Mouse (Mus musculus): ENCODE data around the gene Kirrel. TPM values are rescaled to one million over a fixed set of nuclear protein-coding genes. Genes with fewer than 3 reads are reported as not detected.

Gene Kirrel
- total and polyA plus RNA-seq, 3 experiments, result not detected

DNA sequence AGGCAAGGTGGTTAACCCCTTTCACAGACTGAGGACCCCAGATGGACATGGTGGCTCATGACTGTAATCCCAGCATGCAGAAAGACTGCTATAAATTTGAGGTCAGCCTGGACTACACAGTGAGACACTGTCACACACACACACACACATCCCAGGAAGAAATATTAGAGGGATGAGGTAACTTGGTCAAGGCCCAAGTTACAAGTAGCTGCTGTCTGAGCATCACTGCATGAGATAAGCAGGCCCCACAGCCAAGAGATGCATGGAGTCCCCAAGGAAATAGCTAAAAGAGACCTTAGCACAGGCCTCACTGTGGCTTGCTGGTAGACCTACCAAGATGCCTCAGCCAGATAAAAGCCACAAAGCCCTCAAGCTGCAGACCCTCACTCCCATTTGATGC is 39.6 kb downstream of the Kirrel start:
- Histone ChIP-seq H3K27ac (ENCODE audit: insufficient read depth, low read depth) (no peak overlapping the region), H3K9ac (ENCODE audit: insufficient read depth, low read depth) (no peak overlapping the region), H3K4me2 (ENCODE audit: insufficient read depth, low read depth, poor library complexity, severe bottlenecking) (no peak overlapping the region), H3K4me1 (ENCODE audit: control insufficient read depth in 1 of 2, insufficient read depth in 2 of 2) (peaks cover 0 to 26% of the 10 kb centered on the region in 2 experiments; a peak in 2 of 4 replicates), H3K9me3 (replicated peaks; ENCODE audit: low read length) (no peaks in the 10 kb centered on the region), H3K4me3 (replicated peaks in 1 of 3; ENCODE audit: low read depth in 2 of 3, low read length in 2 of 3, poor library complexity in 1 of 3) (no peak overlapping the region), H3K79me2 (replicated peaks; ENCODE audit: control insufficient read depth, extremely low read depth, insufficient read depth, poor library complexity, severe bottlenecking) (no peaks in the 10 kb centered on the region), H3K27me3 (replicated peaks) (peaks cover 76% of the 10 kb centered on the region), H3K36me3 (replicated peaks in 1 of 2; ENCODE audit: control insufficient read depth in 1 of 2, insufficient read depth in 1 of 2, low read length in 1 of 2) (no peaks in the 10 kb centered on the region)
- TF ChIP-seq ELF1 (IDR thresholded peaks at IDR 0.05; ENCODE audit: low read depth, low read length) (no peak), EP300 (IDR thresholded peaks at IDR 0.05; ENCODE audit: low read length) (no peak), JUN (IDR thresholded peaks at IDR 0.05; ENCODE audit: insufficient read depth, low read depth, low read length) (no peak), UBTF (IDR thresholded peaks at IDR 0.05; ENCODE audit: low read depth, low read length) (no peak)
- DNase-seq (ENCODE audit: extremely low read depth), result no peak
- dilution Hi-C loops (cut with MboI; ENCODE audit: extremely low pct_ligation_motif_present, extremely low pct_unique_long_range_greater_than_20kb, low sequenced_read_pairs) (no loop called here), in situ Hi-C loops (cut with MboI; ENCODE audit: low pct_ligation_motif_present, low pct_unique_long_range_greater_than_20kb, low sequenced_read_pairs) (no loop called here)

DNA sequence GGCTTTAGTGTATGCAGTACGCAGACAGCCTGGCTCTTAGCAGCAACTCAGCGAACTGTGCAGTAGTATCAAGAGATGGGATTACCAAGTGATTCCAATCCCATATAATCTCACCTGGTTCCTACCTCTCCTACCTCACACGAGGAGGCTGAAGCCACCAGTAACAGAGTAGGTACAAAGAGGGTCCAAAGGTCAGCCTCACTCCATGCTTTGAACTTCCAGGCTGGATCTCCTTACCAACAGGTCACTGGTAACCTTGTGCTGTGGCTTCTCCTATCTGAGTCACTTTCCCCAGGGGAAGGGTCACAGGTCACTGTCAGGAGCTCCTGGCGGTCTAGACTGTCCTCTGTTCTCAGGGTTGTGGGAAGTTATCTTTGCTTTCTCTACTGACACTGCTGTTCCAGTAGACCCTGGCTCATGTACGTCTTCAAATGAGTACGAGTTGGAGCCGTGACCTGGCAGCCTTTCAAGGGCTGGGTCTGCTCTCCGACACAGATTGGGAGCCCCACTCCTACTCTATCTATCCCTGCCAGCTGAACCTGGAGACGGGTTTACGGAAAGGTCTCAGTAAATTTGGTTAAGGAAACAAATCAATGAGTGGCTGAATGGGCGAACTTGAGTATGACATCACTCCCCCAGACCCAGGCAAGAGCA is 42.7 kb downstream of the Kirrel start:
- Histone ChIP-seq H3K36me3 (replicated peaks in 1 of 2; ENCODE audit: control insufficient read depth in 1 of 2, insufficient read depth in 1 of 2, low read length in 1 of 2) (no peaks in the 10 kb centered on the region), H3K4me2 (ENCODE audit: insufficient read depth, low read depth, poor library complexity, severe bottlenecking) (no peak overlapping the region)
- in situ Hi-C loops (cut with MboI; ENCODE audit: low pct_ligation_motif_present, low pct_unique_long_range_greater_than_20kb, low sequenced_read_pairs), result no loop called here

DNA sequence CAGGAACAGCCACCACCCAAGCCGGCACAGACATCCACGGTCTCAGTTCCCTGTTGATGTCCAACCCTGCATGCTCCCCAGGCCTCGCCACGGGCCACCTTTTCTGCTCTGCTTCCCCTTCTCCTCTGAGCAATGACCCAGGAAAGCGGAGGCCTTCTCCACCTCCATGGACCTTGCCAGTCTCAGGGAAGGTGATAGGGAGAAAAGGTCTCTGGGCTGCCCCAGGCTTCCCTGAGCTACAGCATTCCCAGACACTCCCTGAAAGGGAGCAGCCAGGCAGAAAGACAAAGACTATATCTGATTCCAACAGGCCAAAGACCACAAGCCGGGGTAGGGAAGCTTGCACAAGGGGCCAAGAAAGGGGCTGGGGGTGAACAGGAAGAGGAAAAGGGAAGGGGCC is 43.6 kb downstream of the Kirrel start:
- Histone ChIP-seq H3K9me3 (replicated peaks; ENCODE audit: low read length) (no peaks in the 10 kb centered on the region), H3K4me2 (ENCODE audit: insufficient read depth, low read depth, poor library complexity, severe bottlenecking) (no peak overlapping the region)
- dilution Hi-C loops (cut with MboI; ENCODE audit: extremely low pct_ligation_motif_present, extremely low pct_unique_long_range_greater_than_20kb, low sequenced_read_pairs), result no loop called here

More for the DNA sequence above, 42.7 kb downstream of the Kirrel start:
- Histone ChIP-seq H3K9me3 (replicated peaks; ENCODE audit: low read length) (no peaks in the 10 kb centered on the region), H3K79me2 (replicated peaks; ENCODE audit: control insufficient read depth, extremely low read depth, insufficient read depth, poor library complexity, severe bottlenecking) (no peaks in the 10 kb centered on the region), H3K4me1 (ENCODE audit: control insufficient read depth in 1 of 2, insufficient read depth in 2 of 2) (peaks cover 2 to 25% of the 10 kb centered on the region in 2 experiments; a peak in 3 of 4 replicates), H3K27me3 (replicated peaks) (peaks cover 57% of the 10 kb centered on the region), H3K9ac (ENCODE audit: insufficient read depth, low read depth) (no peak overlapping the region), H3K27ac (ENCODE audit: insufficient read depth, low read depth) (no peak overlapping the region), H3K4me3 (replicated peaks in 1 of 3; ENCODE audit: low read depth in 2 of 3, low read length in 2 of 3, poor library complexity in 1 of 3) (no peak overlapping the region)
- no peak for DNase-seq (ENCODE audit: extremely low read depth)
- TF ChIP-seq ZNF384 (IDR thresholded peaks at IDR 0.05; ENCODE audit: low read depth, low read length), result no peak
- no peak for TF ChIP-seq CHD2 (IDR thresholded peaks at IDR 0.05; ENCODE audit: low read length)
- no peak for TF ChIP-seq ELF1 (IDR thresholded peaks at IDR 0.05; ENCODE audit: low read depth, low read length)
- no peak for TF ChIP-seq UBTF (IDR thresholded peaks at IDR 0.05; ENCODE audit: low read depth, low read length)
- TF ChIP-seq JUN (IDR thresholded peaks at IDR 0.05; ENCODE audit: insufficient read depth, low read depth, low read length), result no peak
- no peak for TF ChIP-seq MAFK (IDR thresholded peaks at IDR 0.05; ENCODE audit: insufficient replicate concordance, low read length)
- TF ChIP-seq ZKSCAN1 (IDR thresholded peaks at IDR 0.05; ENCODE audit: borderline replicate concordance, low read depth, low read length), result no peak
- TF ChIP-seq BHLHE40 (IDR thresholded peaks at IDR 0.05; ENCODE audit: low read depth, low read length), result no peak
- dilution Hi-C loops (cut with MboI; ENCODE audit: extremely low pct_ligation_motif_present, extremely low pct_unique_long_range_greater_than_20kb, low sequenced_read_pairs), result no loop called here

More for the DNA sequence above, 43.6 kb downstream of the Kirrel start:
- DNase-seq (ENCODE audit: extremely low read depth), result no peak
- H3K27me3 ChIP-seq (replicated peaks), result peaks cover 53% of the 10 kb centered on the region
- no peaks in the 10 kb centered on the region for H3K79me2 ChIP-seq (replicated peaks; ENCODE audit: control insufficient read depth, extremely low read depth, insufficient read depth, poor library complexity, severe bottlenecking)
- H3K9ac ChIP-seq (ENCODE audit: insufficient read depth, low read depth), result no peak overlapping the region
- no peak overlapping the region for H3K27ac ChIP-seq (ENCODE audit: insufficient read depth, low read depth)
- in situ Hi-C loops (cut with MboI; ENCODE audit: low pct_ligation_motif_present, low pct_unique_long_range_greater_than_20kb, low sequenced_read_pairs), result no loop called here
- no peaks in the 10 kb centered on the region for H3K36me3 ChIP-seq (replicated peaks in 1 of 2; ENCODE audit: control insufficient read depth in 1 of 2, insufficient read depth in 1 of 2, low read length in 1 of 2)
- H3K4me1 ChIP-seq (ENCODE audit: control insufficient read depth in 1 of 2, insufficient read depth in 2 of 2), result peaks cover 5 to 25% of the 10 kb centered on the region in 2 experiments; a peak in 3 of 4 replicates
- no peak for TF ChIP-seq POLR2A (IDR thresholded peaks at IDR 0.05; ENCODE audit: low read depth, low read length)
- no peak for TF ChIP-seq CHD2 (IDR thresholded peaks at IDR 0.05; ENCODE audit: low read length)
- TF ChIP-seq JUND (conservative IDR thresholded peaks at IDR 0.05; ENCODE audit: low read depth, low read length), result no peak
- TF ChIP-seq CHD1 (IDR thresholded peaks at IDR 0.05; ENCODE audit: low read depth, low read length), result no peak
- no peak for TF ChIP-seq IRF4 (IDR thresholded peaks at IDR 0.05; ENCODE audit: low read depth, low read length)
- no peak for TF ChIP-seq MAZ (IDR thresholded peaks at IDR 0.05; ENCODE audit: low read depth, low read length)
- no peak for TF ChIP-seq ZKSCAN1 (IDR thresholded peaks at IDR 0.05; ENCODE audit: borderline replicate concordance, low read depth, low read length)
- TF ChIP-seq SIN3A (IDR thresholded peaks at IDR 0.05; ENCODE audit: low read length), result no peak
- TF ChIP-seq ELF1 (IDR thresholded peaks at IDR 0.05; ENCODE audit: low read depth, low read length), result no peak
- no peak for TF ChIP-seq JUN (IDR thresholded peaks at IDR 0.05; ENCODE audit: insufficient read depth, low read depth, low read length)
- no peak for TF ChIP-seq ZNF384 (IDR thresholded peaks at IDR 0.05; ENCODE audit: low read depth, low read length)
- no peak overlapping the region for H3K4me3 ChIP-seq (replicated peaks in 1 of 3; ENCODE audit: low read depth in 2 of 3, low read length in 2 of 3, poor library complexity in 1 of 3)
